Mouse (Mus musculus): ENCODE data around the gene Susd1.

GRCm38 (mm10) chr4:59291914-59292718 is 146.3 kb downstream of the Susd1 start:
- TF ChIP-seq CTCF (IDR thresholded peaks at IDR 0.05; ENCODE audit: low read depth, low read length) = no peak
- no peak for TF ChIP-seq GATA1 (IDR thresholded peaks at IDR 0.05; ENCODE audit: borderline replicate concordance, low read length)
- TF ChIP-seq TAL1 (conservative IDR thresholded peaks at IDR 0.05; ENCODE audit: low read depth, low read length) = peak; percentile 86
- TF ChIP-seq GATA2 (IDR thresholded peaks at IDR 0.05; ENCODE audit: borderline replicate concordance, low read depth, low read length) = no peak
- no peak for TF ChIP-seq POLR2AphosphoS5 (IDR thresholded peaks at IDR 0.05; ENCODE audit: insufficient replicate concordance, low read depth, low read length)

Data from G1E (cell line).